Mouse (Mus musculus) spleen, postnatal 4 days (tissue): Measurements from ENCODE around the gene Slc39a3.
"Not testable (repeated sequence)": the region's sequence is repeated elsewhere in the genome, so short reads cannot be mapped to it uniquely, and the experiment has no call there.

ENCODE experiments used
- DNase-seq, 2 experiments: peaks; one replicate each; pipeline ENCODE4 v3.0.0; 2022; ENCODE audit warnings: low spot score in 2 of 2

Gene Slc39a3

DNA sequence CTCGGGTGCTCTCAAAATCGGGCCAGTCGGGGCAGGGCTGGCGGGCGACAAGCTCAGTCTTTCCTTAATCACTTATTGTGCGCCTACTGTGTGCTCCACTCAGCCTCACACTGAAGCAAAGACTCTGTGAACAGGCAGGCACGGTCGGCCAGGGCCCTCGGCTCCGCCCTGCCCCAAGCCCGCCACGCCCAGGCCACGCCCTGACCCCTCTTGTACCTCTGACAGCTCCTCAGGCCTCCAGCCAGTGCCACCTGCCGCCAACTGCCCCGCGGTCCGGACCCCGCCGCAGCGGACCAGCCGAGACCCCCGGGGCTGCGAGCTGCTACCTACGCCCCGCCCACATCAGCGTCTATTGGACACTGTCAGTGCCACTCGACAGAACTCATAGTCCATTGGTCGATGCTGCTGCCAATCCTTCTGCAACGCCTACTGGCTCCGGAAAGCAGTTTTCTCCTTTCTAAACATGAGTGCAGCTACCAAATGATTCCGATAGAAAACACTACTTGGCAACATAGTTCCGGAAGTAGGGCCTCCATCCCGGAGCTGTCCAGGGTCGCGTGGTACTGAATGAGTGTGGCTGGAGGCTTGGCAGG lies at the start of gene Slc39a3:
Slc39a3 (minus strand) TSS at position 439 of the 593 bp plus-strand sequence.
- peak; percentile 97 to 99 for DNase-seq

DNA sequence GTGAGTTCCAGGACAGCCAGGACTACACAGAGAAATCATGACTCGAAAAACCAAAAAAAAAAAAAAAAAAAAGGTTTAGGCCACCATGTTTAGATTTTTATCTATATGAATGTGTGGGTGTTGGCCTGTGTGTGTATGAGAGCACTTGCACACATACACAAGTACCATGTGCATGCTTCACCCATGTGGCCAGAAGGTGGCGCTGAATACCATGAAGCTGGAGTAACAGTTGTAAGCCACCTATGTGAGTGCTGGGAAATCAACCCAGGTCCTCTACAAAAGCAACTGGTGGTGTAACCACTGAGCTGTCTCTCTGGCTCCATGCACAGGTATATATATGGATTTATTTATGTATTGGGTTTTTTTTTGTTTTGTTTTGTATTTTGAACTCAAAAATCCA lies 49.8 kb upstream of the Slc39a3 start:
- DNase-seq, result no peak

DNA sequence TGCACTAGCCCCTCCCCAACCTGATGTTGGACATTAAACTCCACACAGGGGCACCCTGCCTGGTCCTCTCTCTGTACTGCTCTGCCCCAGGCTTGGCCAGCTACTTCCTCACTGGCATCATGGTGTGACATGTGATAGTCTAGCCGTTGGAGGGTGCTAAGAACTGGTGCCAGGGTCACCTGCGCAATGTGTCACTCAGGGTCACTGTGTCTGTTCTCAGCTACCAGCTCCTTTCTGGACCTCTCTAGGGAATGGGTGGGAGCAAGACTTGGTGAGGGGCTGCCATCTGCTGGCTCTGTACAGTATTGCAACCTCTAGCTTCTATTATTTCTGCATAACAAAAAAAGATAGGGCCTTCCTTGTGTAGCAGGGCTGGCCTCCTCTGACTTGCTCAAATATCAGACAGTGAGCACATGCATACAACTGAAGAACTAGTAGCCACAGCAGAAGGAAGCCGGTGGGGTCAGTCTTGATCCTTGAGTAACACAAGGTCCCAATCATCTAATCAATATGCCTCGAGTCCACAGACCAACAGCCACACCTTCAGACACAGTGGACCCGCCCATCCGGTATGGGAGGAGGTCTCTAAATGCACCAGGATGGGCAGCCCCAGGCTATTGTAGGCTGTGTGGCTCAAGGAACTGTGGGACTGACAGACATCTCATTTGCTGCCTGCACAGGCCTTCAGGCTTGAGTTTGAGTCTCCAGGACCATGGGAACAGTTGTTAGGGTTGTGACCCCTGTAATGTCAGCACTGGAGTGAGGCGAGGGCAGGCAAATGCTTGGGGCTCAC lies 45.1 kb upstream of the Slc39a3 start:
- DNase-seq, result peak; percentile 67 to 85

DNA sequence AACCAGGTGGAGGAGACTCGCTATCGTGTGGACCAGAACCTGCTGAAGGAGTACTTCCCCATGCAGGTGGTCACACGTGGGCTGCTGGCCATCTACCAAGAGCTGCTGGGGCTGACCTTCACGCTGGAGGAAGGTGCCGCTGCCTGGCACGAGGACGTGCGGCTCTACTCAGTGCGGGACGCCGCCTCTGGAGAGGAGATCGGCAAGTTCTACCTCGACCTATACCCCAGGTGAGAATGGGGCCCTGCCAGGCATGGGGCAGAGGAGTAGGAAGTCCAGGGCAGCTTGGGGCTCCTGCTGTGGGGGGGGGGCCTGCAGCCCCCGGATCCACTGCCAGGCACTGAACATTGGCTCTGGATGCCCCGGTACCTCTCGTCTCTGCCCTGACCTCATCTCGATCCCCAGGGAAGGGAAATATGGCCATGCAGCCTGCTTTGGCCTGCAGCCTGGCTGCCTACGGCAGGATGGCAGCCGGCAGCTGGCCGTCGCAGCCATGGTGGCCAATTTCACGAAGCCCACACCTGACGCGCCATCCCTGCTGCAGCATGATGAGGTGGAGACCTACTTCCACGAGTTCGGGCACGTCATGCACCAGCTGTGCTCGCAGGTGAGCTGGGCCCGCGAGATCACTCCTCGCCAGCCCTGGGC lies 42.9 kb upstream of the Slc39a3 start:
- DNase-seq, result no peak

DNA sequence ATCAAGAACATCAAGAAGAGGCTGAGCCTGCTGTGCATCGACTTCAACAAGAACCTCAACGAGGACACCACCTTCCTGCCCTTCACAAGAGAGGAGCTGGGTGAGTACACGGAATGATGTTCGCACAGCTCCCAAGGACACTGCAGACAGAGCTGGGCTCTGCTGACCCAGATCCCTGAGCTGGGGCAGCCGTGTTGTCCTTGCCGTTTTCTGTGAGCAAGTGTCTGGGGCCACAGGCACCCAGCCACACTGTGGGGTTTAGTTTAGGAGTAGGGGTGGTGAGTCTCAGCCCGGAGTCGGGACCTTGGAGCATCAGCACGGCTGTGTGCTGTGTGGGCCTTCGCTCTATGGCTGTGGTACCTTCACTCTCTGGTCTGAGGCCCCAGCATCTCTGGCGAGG lies 40.7 kb upstream of the Slc39a3 start:
- no peak for DNase-seq

DNA sequence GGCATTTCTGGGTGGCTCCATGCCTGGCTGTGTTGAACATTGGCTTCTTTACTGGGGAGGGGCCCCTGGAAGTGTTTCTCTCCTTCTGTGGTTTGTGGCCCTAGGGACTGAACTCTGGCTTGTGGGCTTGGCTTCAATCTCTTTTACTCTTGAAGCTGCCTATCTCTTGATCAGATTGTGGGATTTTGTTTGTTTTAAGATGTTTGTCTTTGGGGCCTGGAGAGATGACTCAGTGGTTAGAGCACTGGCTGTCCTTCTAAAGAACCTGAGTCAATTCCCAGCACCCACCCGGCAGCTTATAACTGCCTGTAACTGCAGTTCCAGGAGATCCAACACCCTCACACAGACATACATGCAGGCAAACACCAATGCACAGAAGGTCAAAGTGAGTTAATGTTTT lies 39.1 kb upstream of the Slc39a3 start:
- DNase-seq, result no peak

DNA sequence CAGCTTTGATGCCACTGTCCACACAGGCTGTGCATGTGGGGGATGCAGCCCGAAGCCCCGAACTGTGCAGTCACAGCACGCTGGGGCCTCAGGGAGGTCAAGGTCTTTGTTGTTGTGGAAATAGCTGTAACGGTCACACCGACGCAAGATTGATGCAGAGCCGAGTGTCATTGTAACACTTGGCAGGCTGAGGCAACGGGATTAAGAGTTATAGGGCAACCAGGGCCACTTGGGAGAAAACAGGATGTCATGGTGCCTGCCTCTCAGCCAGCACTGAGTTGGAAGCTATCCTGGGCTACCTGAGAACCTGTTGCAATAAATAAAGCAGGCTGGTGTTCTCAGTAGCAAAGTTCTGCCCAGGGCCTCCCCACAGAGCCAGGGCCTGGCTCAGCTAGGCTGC lies 38.5 kb upstream of the Slc39a3 start:
- no peak for DNase-seq

DNA sequence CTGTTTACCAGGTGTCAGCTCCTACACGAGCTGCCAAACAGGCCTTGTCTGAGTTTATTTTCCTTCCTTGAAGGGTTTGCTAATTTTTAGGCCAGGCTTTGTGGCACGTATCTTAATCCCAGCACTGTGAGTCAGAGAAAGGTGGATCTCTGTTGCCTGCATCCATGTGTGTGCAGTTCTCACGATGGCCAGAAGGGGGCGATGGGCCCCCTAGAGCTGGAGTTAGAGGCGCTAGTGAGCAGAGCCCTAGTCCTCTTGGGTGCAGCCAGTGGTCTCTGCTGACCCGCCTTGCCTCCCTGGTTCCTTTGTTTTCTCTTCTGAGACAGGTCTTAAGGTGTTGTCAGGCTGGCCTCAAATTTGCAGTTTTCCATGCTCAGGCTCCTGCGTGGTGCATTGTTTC lies 36.2 kb upstream of the Slc39a3 start:
- peak; percentile 49 to 83 for DNase-seq

DNA sequence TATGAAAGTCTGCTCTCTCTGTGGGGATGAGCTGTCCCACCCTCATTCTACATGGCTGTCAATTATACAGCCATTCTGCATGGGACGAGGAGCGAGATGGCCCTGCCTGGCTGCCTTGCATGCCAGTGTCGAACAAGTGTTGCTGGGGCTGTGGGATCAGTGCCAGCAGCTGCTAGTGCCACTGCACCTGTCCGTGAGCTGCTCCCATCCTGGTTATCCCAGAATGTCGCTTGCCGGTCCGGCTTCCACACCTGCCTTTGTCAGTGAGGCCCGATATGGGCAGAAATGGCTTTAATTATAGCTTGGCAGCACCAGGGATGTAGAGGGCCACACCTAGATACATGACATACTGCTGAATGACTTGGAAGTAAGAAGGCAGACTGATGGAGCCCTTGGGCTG lies 35.1 kb upstream of the Slc39a3 start:
- no peak for DNase-seq

DNA sequence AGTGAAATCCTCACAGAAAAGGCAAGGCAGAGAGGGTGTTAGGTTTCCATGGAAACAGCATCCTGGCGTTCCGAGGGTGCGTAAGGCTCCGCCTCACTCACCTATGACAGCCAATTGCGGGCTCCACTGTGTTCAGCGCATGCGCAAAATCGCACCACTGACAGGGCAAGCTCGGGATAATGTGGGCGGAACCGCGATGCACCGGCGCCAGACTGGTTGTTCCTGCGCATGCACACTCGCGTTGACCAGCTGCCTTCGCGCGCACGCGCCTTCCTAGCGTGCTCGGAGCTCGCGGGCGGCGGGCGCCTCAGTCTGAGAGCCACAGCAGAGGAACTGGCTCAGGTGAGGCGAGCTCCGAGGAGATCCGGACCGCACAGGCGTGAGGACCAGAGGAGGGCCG lies 32.6 kb upstream of the Slc39a3 start, which contains the start of gene Thop1:
Thop1 (plus strand) TSS at position 200 of the 400 bp plus-strand sequence.
- DNase-seq, result peak; percentile 95 to 97

DNA sequence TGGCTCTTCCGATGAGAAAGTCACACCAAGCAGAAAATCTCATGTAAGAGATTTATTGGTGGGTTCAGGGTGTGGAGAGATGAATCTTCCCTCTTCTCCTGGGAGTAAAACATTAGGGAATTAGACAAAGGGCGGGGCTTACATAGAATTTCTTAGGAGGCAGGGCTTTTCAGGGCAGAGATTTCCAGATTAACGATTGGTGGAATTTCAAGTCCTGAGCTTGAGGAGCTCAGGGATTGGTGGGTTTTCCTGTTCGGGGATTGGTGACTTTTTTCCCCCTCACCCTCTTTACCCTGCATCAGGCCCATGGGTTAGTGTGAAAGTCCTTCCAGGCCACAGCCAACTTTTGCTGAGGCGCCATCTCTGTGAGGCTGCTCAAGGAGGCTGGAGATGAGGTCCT lies 31.5 kb upstream of the Slc39a3 start:
- no peak for DNase-seq

DNA sequence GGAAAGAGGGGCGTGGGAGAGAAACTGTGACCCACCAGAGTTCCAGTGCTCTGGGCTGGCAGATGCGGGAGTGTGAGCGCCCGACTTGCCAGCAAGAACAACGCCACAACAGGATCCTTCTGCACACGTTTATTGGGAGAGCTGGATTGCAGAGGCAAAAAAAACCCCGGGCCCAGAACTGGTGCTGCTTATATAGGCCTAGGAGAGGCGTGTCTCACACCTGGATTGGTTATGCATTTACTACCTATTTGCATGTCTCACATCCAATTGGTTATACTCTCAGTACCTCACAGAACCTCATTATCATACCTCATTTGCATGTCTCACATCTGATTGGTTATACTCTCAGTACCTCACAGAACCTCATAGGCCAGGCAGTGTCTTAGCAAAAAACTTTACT lies 27.3 kb upstream of the Slc39a3 start:
- DNase-seq, result not testable (repeated sequence)

DNA sequence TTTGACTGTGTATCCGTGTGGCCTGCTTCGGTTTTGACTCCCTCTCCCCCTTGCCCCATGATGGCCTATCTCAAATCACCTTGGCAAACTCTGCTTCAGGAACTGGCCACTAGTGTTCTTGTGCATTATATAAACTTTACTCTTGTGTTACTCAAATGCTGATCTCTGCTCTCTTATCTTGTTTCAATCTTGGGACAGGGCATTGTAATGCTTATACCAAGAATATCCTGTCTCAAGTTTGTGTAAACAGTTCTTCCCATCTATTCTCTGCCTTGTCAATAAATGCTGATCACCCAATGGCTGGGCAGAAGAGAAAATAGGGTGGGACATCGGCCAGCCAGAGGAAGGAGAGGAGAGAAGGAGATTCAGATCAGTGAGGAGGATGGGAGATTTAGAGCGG lies 25.5 kb upstream of the Slc39a3 start:
- no peak for DNase-seq

DNA sequence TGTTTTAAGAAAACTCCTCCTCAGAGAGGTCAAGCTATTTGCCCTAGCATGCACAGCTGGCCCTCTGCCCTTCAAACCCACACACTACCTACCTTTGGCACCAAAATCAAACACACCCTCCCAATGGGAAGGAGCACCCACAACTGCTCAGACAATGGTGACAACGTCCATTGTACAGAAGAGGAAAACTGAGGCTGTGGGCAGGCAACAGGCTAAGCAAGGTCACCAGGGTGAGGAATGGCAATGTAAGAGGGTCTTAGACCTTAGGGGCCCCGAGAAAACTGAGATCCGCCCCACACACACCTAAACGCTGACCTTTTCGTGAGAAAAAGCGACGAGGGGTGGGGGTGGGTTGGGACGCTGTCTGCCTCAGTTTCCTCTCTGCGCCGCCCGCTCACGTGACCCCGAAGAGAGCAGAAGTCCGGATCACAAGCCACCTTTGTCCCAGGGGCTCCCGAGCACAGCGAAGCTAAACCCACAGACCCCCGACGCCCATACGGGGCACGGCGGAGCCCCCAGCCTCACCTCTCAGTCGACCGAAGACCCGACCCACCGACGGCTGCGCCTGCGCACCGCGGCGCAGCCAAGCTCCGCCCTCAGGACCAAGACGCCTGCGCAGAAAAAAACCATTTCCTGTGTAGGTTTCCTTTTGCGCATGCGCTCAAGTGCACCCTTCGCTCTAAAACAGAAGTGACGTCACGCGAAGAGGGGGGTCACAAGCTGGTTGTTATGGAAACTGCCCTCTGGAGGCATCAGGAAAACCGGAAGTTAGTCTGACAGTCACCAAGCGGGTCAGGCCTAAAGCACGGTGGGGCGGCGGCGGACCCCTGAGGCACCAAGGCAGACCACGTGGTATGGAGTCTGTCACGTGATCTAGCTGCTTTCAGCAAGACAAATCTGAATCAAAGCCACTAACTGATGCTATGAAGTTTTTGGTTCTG lies 22.6 kb upstream of the Slc39a3 start, which contains the start of gene Sgta:
Sgta (minus strand) TSS at position 579 of the 941 bp plus-strand sequence.
- DNase-seq, result peak; percentile 94 to 96

DNA sequence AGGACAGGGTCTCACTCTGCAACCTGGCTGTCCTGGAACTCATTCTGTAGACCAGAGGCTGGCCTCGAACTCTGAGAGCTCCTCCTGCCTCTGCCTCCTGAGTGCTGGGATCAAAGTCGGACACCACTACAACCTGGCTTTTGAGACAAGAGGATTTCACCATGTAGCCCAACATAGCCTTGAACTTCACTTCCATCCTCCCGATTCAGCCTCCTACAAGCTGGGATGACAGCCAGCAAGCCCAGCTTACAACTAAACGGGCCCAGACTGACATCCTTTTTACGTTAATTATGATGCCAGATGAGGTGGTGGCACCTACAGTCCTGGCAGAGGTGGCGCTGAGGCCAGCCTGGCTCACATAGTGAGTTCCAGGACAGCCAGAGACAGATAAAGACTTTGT lies 21.7 kb upstream of the Slc39a3 start:
- no peak for DNase-seq

DNA sequence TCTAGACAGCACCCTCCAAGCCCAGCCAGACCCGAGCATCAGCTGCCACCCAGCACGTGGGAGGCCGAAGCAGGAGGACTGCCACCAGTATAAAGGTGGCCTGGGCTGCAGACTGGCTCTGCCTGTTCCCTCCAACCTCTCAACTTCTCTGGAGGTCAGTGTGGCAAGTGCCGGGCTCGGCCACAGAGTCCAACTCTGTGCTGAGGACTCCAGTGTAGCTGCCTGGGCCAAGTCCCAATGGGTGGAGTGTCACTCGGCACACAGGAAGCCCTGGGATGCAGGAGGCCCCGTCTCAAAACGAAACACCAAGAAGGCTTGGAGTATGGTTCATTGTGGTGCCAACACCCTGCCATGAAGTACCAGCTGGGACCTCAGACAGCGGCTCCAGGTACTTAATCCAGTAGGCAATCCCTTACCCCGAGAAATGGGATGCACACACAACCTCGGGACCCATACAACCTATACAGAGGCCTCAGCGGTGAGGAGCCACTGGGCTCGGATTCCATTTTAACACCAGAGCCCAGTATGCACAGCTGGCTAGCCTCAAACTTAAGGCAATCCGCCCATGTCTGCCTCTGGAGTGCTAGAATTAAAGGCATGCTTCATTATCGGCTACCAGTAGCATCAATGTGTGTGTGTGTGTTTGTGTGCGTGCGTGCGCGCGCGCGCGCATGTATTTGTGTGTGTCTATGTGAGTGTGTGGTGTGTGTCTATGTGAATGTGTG lies 20.3 kb upstream of the Slc39a3 start:
- no peak for DNase-seq

DNA sequence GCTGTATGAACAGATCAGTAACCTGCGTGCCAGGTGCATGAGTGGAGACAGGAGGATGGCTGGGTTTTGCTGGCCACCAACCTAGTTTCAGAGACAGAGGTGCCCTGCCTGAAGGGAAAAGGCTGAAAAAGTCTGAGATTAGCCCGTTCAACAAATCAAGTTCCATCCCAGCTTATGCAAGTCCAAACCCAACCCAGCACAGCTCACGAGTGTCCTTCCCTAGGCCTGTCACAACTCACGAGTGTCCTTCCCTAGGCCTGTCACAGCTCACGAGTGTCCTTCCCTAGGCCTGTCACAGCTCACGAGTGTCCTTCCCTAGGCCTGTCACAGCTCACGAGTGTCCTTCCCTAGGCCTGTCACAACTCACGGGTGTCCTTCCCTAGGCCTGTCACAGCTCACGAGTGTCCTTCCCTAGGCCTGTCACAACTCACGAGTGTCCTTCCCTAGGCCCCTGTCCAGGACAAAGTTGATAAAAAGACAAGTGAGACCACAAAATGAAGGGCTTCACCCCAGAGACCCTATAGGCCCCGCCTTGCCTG lies 18.6 kb upstream of the Slc39a3 start:
- not testable (repeated sequence) for DNase-seq

DNA sequence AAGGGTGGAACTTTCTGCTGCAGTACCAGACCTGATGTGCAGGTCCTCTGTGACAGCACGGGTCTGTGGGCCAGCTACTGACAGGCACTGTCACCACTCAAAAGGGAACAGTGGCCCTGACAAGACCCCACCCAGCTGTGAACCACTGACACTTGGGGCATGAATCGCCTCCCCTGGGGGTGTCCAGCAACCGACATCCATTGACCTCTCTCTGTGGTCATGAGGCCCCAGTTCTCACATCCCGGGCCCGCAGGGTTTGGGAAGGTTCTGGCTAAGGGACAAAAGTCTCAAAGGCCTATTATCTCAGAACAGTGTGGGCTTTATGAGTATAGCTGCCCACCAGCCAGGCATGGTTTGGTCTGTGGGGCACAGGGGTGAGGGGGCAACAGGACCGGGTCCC lies 17.9 kb upstream of the Slc39a3 start:
- DNase-seq, result no peak

DNA sequence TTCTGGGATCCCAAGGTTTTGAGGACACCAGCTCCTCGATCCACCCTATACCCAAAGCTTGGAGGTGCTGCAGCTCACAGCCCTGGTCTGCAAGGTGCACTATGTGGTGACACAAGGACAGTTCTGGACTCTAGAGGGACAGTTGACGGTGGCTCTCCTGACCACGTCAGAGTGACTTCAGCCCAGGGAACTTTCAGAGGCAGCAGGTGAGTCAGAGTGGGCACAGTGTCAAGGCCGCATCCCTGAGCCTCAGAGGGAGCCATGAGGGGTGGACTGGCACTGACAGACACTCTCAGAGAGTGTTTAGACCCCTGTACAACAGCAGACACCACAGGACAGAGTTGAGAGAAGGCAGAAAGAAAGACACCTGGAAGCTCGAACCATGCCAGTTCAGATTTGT lies 15.4 kb upstream of the Slc39a3 start:
- no peak for DNase-seq

DNA sequence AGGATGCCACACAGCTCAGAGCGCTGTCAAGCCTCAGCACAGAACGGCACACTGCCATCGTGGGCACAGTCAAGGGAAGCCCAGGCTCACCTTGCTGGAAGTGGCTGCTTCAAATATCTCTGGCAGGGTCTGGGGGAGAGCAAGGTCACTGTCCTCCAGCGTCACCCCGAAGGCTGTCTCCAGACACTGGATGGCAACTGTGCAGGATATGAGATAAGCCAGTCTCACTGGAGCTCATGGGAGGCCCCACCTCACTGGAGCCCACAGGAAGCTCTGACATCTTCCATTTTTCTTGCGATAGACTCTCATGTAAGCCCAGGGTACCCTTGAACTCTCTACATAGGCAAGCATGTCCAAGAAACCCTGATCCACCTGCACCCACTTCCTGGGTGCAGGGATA lies 13.9 kb upstream of the Slc39a3 start:
- no peak for DNase-seq

DNA sequence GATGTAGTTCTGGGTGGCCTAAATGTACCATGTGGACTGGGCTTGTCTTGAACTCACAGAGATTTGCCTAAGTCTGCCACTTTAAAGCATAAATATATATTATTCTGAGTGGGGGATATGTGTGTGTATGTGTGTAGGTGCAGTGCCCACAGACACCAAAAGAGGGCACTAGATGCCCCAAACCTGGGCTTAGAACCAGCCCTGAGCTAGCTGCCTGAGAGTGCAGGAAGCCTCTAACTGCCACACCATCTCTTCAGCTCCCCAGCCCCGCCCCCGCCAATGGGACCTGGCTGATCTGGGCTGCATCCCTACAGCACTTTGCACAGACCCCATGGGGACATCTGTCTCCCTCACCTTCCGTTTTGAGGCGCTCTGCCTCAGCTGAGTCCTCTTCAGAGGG lies 13.4 kb upstream of the Slc39a3 start:
- no peak for DNase-seq
